Mouse (Mus musculus) cortical plate, adult 2 months (tissue): Measurements from ENCODE around the gene Adk.

Source experiments
- CTCF ChIP-seq: fragments of 200-500 bp; IDR thresholded peaks from 2 replicates; pipeline ENCODE4 v1.5.1; 2011; ENCODE audit warnings: mild to moderate bottlenecking, control low read depth, low read length; ENCODE audit not compliant: insufficient read depth; ENCODE audit errors: extremely low read depth
- POLR2A ChIP-seq: fragments of 200-500 bp; IDR thresholded peaks from 2 replicates; pipeline ENCODE4 v1.6.1; 2011; ENCODE audit warnings: mild to moderate bottlenecking, low read length, control low read depth; ENCODE audit not compliant: insufficient read depth; ENCODE audit errors: extremely low read depth

GRCm38 (mm10) chr14:21112742-21113141 is 60.4 kb downstream of the Adk start:
- TF ChIP-seq CTCF (no peak), POLR2A (no peak)
